Mouse (Mus musculus): Measurements from ENCODE around the gene Folr2.

Folr2 gene

DNA sequence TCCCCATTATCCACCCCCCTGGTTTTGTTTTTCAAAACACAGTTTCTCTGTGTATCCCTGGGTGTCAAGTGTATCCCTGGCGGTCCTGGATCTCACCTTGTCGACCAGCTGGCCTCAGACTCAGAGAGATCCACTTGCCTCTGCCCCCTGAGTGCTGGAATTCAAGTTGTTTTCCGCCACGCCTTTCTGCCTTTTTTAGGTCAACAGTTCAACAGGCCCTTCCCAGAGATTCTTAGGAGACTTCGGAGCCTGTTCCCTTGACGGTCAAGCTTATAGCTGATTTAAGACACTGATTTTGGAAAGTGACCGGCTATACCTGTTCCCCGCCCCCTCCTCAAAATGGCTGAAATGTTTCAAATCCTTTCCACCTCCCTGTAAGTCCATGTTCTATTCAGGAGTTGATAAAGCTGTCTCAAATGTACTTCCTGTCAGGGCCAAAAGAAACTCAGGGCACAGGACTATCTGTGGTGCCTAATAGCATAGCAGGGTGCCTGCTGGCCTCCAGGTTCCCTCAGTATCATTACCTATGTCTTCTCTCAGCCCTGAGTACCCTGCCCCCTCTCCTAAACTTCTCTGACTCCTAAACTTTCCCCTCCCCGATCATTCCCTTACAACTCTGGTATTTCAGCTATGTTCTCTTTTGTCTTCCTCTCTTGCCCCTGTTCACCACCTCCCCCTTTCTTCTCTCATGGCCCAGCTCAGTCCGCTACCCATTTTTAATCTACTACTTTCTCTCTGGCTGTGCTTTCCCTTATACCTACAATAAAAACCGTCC is 9.7 kb upstream of the Folr2 start:
- DNase-seq (ENCODE audit: low spot score in 2 of 2): no peak

DNA sequence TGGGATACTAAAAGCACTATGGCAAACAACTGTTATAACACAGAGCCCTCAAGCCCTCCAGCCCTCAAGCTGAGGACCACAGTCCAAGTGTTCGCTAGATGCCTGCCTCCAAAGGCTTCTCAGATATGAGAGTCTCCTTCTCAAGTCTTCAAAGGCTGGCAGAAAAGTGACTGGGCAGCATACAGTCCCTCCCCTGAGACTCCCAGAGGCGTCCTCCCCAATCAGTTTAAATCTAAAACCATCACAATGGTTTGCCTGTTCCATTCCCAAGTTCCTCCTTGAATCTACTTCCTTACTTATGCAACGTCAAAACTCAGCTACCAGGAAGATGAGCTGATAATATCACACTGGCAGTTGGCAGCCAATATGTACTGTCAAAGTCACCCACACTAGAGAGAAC is 6.4 kb upstream of the Folr2 start, which contains the start of gene Anapc15:
Anapc15 (plus strand) TSS at position 301 of the 400 bp plus-strand sequence.
- DNase-seq (ENCODE audit: low spot score in 2 of 2): no peak

DNA sequence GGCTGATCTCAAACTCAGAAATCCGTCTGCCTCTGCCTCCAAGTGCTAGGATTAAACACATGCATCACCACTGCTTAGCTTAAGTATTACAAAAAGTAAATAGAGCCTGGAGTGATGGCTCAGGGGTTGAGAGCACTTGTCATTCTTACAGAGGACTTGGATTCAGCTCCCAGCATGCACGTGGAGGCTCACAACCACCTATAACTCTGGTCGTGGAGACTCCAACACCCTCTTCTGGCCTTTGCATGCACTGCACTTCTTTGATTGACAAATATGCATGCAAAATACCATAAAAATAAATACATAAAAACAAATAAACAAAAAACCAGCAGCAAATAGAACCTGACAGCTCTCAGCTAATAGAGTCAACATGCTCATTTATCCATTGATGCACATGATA is 5.3 kb upstream of the Folr2 start:
- DNase-seq (ENCODE audit: low spot score in 2 of 2): no peak

DNA sequence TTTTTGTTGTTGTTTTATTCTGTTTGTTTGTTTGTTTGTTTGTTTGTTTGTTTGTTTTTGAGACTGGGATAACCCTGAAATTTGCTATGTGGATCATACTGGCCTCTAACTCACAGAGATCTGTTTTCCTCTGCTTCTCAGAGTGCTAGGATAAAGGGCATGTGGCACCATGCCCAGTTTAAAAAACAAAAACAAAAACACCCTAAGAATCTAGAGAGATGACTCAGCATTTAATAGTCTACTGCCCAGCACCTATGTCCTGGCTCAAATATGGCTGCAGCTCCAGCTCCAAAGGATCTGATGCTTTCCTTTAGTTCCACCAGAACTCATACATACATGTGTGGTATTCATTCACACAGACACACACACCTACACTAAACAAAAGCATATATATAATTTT is 4.0 kb upstream of the Folr2 start:
- DNase-seq (ENCODE audit: low spot score in 2 of 2): no peak

DNA sequence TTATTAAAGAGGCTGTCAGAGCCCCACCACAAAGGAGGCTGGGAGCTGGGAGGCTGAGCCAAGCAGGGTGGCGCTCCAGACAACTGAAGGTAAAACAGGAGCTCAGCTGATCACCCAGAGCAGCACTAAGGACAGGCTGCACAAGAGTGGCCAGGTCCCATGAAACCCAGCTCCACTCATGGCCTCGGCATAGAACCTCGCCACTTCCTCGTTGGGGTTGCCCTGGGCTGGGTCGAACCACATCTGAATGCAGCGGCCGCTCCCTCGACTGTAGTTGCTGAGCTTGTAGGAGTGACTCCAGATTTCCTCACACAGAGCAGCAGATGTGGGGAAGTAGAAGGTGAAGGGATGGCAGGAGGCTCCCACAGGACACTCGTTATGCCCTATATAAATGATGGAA is 1.4 kb upstream of the Folr2 start:
- DNase-seq (ENCODE audit: low spot score in 2 of 2): no peak

DNA sequence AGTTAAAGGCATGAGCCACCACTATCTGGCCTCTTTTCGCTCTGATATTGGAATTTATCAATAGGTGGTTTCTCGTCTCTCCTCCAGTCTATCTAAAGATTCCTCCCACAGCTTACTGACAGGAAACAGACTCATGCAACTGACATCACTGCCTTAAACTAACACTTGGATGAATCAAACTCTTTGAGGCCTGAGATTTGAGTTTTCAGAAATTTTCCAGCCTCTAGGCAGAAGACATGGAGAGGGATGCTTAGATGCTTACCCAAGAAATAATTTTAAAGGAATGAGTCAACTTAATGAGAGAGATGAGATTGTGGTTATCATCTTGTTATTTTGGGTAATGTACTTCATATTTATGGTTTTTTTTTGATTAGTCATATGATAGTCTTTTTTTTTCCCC is 3.2 kb downstream of the Folr2 start:
- DNase-seq (ENCODE audit: low spot score in 2 of 2): no peak

DNA sequence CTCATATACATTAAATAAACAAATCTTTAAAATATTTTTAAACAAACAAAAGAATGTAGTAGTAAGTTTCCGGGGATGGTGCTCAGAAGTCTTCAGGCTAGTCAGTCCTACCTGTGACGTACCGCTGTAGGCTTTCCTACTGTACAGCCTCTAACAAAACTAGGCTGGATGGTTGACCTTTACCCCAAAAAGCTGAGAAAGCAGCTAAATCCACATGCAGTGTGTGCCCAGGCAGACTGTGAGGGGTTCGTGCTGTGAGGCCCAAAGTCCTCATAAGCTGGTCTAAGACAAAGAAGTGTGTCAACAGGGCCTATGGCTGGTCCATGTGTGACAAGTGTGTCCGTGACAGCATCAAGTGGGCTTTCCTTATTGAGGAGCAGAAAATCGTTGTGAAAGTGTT is 4.1 kb downstream of the Folr2 start:
- DNase-seq (ENCODE audit: low spot score in 2 of 2): no peak

DNA sequence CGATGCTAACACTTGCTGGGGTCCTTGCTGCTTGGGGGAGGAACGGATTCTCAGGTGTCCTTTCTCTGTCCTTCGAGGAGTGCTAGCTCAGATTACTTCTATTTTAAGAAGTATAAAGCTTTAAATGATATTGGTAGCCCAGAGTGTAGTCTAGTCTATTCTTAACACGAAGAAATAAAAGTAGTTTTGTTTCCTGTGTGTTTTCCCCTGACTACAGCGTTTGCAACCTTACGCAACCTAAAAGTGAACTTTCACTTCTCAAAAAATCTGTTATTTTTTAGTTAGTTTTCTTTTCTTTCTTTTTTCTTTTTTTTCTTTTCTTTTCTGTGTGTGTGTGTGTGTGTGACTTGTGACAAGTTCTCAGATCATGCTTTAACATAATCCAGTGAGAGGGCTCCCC is 5.3 kb downstream of the Folr2 start:
- no peak for DNase-seq (ENCODE audit: low spot score in 2 of 2)

DNA sequence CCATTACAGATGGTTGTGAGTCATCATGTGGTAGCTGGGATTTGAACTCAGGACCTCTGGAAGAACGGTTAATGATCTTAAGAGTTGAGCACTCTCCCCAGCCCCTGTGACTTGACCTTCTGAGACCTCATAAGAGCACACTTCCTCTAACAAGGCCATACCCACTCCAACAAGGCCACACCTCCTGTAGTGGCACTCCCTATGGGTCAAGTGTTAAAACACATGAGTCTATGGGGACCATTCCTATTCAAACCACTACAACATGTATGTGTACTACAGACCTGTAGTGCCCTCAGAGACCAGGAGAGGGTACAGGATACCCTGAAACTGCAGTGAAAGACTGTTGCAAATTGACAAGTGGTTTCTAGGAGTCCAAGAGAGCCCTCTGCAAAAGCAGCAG is 9.1 kb downstream of the Folr2 start:
- no peak for DNase-seq (ENCODE audit: low spot score in 2 of 2)

DNA sequence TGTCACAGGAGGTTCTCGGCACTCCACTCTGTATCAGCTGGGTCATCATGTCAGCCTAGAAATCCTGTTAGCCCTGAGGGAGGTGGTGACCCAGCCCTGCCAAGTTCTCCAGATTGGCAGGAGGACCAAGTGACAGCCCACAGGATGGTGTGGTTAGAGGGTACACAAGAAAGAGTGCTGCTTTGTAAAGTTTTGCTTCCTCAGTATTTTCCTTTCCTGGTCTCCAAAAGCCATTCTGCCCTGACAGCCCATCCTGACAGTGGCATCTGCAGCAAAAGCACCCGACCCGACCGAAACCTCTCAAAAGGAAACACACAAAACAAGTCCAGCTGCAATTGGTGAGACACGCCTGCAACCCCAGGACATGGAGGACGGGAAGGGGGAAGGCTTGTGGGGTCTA is 12.8 kb downstream of the Folr2 start:
- DNase-seq (ENCODE audit: low spot score in 2 of 2): no peak

DNA sequence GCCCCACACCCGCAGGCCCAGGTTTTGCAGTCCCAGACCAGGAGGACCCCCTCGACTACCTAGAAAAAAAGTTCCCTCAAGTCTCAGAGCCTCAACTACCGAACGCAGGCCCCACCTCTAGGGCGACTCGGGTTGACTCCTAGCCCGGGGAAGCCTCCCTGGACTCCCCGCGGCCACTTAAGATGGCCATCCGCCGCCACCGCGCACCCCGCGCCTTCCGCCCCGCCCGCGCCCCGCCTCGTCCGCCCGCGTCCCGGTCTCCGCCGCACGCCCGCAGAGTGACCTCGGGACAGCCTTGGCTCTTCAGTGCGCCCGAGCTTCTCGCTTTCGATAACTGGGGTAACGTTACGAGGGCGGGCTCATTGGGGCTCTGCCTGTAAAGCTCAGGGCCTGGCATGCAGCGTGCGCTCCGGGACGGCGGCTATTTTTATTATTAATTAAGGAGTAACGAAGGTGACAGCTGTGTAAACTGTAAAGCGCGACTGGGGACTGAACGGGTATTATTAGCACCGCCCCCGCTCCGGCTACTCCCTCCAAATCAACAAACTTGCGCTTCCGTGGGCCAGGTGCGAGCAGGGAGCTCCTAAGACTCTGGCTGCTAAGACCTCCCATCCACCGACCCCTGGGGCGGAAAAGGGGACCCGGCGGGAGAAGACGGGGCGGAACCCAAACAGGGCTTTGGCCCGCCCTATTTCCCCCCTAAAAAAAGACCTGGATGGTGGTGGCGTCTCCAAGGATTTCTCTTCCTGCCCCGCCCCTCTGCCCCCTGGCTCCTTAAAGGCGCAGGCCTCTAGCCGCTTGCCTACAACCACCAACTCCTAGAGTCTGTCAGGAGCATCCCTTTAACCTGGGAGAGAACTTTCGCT is 19.2 kb downstream of the Folr2 start, which contains the start of gene Inppl1:
Inppl1 (minus strand) TSS at position 624 of the 866 bp plus-strand sequence.
- DNase-seq (ENCODE audit: low spot score in 2 of 2): peak; percentile 85 to 86

DNA sequence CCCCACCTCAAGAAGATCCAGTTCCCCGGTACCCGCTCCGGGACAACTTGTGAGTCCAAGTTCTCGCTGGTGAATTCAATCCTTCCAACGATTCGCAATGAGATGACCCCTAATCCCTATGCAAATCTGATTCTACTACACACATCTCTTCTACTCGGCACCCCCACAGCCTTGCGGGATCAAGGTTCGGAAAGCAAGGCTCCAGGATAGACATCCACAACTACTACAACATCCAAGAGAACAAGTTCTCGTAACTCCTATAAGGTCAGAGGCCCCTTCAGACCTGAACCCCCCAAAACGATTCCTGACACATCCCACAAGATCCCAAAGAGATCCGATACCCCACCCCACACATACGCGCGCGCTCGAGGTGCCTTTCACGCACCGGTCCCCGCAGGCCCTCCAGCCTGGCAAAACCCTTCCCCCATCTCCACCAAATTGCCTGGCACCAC is 19.8 kb downstream of the Folr2 start:
- no peak for DNase-seq (ENCODE audit: low spot score in 2 of 2)

DNA sequence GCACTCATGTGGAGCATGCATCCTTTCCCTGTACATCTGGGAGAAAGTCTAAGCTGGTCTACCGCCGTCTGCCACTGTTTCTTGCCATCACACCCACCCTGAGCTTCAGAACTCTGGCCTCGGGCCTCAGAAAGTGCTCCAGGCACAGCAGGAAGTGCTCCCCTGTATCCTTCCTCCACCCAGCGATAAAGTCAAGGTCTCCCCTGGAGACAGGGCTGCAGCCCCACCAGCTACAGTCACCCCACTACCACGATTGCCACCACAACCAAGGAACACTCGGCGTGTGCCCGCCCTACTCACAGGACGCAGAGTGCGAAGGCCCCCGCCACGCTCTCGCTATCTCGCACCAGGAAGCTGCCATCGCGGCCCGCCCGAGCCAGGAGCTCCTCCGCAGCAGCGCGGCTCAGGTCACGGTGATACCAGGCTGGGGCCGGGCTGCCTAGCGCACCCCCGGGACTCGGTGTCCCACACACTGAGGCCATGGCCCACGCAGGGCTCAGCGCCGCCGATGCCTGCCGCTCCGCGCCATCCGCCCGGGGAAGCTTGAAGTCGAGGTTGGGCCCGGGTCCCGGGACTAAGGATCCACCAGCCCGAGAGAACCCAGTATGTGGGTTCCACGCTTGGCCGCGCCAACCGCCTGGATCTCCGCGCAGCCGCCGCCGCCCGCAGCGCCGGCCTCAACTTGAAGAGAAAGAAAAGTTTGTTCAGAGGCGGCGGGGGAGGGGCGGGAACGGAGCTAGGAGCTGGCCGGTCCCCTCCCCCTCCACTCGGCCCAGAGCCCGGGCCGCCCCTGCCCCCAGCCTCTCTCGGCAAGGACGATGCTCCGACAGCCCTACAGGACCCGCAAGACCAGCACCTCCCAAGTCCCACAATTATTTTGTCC is 20.5 kb downstream of the Folr2 start:
- DNase-seq (ENCODE audit: low spot score in 2 of 2): peak; percentile 42 to 65

DNA sequence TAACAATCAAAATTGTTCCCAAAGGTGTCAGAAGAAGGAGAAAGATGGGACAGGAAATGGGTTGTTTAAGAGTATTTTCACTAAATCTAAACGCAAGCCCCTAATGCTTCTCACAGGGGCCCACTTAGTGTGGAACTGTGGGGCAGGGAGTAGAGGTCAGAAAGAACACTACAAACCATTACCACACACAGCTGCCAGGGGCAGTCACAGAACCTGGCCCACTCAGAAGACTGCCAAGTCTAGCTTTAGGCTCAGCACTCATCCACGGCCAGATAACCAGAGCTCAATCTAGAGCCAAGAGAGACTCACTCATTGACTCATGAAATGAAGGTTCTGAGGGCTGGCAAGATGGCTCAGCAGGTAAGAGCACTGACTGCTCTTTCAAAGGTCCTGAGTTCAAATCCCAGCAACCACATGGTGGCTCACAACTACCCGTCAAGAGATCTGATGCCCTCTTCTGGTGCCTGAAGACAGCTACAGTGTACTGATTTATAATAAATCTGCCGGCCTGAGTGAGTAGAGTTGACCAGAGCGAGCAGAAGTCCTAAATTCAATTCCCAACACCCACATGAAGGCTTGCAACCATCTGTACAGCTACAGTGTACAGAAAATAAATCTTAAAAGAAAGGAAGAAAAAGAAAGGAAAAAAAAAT is 21.4 kb downstream of the Folr2 start:
- no peak for DNase-seq (ENCODE audit: low spot score in 2 of 2)

DNA sequence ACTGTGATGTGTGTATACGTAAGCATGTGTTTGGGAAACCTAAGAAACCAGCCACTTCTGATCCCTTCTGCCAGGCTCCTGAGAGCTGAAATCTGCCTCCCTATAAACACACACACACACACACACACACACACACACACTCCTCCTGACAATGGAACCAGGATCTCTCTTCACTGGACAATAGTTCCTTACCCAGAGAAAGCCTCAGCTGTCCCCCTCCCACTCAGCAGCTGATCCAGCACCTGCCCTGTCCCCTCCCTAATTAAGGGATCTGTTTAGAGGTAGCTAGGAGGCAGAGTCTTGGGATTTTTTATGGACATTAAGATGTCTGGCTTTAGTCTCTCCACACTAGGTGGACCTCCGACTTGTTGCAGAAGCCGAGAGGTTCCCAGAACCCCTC is 22.1 kb downstream of the Folr2 start:
- no peak for DNase-seq (ENCODE audit: low spot score in 2 of 2)

DNA sequence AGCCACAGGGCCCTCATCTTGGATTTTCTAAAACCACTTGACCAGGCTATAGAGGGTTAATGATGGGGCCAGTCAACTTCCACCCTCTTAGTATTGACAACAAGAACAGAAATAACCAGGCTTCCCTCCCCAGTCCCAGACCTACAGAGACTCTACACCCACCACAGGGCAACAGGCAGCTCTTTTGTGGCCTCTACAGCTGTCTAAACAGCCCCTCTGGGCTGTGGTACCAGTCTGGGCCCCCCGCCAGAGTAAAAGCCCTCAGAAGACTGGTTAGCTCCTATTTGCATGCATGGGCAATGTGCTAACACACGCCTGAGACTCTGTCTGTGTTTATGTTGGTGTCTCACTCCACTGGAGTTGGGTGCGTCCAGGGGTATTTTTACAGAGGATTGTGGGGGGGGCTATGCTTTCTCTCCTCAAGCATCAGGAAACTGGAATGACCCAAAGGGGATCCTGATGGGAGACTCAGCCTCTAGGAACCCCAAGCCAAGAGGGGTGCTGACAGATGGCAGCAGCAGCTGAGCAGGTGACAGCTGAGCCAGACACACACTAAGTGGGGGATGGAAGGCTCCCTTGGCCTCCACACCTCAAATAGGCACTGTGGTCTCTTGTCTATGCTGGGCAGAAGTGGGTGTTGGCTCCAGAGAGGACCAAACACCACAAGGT is 22.9 kb downstream of the Folr2 start:
- no peak for DNase-seq (ENCODE audit: low spot score in 2 of 2)

DNA sequence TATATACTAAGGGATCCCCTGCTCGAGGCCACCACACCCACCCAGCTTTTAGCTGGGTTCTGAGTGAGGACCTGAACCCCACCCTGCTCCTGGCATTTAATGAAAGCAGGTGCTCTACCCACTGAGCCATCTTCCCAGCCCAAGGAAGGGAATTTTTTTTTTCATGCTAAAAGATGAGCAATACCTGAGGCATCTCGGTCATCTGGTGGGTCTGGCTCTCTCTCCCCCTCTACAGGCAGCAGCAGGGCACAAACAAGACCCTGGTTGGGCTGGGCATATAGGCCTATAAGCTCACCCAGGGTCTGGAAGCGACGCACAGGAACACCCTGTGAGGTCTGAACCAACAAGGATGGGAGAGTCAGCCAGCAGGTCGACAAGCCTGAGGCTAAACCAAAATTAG is 23.6 kb downstream of the Folr2 start:
- no peak for DNase-seq (ENCODE audit: low spot score in 2 of 2)

DNA sequence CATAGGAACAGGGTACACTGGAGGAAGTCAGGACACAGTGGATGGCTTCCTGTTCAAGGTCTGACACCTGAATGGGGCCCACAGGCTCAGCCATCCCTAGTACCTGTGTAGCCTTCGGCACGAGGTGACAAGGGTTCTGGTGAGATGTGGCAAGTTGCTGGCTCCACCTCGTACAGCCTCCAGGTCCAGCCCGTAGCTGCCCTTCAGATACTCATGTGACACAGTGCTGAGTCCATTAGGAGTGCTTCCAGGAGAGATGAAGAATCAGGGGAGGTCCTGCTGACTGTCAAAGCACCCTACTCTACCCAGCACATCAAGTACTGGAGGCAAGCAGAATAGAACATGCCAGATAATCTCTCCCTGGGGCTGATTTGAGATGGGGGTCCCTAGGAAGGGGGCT is 24.6 kb downstream of the Folr2 start:
- no peak for DNase-seq (ENCODE audit: low spot score in 2 of 2)

DNA sequence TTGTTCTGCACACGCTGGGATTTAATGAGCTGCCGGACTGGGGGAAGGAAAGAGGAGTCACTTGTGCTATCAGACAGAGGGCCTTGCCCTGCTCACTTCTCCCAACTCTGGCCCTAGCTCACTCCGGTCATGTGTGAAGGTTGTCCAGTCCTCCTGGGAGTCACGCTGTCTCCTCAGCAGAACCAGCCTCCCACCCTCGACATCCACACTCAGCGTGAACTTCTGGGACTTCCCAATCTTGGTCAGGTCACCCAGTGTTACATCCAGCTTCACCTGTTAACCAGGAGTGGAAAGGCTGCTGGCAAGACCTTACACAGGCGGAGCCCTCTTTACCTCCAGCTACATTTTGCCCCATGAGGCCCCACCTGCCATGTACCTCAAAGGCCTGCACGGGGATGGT is 25.6 kb downstream of the Folr2 start:
- no peak for DNase-seq (ENCODE audit: low spot score in 2 of 2)

DNA sequence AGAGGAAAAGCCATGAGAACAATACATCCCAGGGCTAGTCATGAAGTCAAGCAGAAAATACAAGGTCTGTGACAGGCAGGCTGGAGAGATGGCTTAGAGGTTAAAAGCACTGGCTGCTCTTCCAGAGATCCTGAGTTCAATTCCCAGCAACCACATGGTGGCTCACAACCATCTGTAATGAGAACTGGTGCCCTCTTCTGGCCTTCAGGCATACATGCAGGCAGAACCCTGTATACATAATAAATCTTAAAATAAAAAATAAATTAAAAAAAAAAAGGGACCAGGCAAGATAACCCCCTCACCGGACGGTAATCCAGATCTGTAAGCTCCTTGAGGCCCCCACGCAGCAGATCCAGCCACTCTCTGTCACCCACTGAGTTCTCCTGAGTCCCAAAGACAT is 26.6 kb downstream of the Folr2 start:
- no peak for DNase-seq (ENCODE audit: low spot score in 2 of 2)

All from urinary bladder, adult 18-20 months (tissue).